Mouse (Mus musculus): ENCODE measurements around the gene Sema3a. TPM values are rescaled to one million over a fixed set of nuclear protein-coding genes. Genes with fewer than 3 reads are reported as not detected.
"Not testable (repeated sequence)": the region's sequence is repeated elsewhere in the genome, so short reads cannot be mapped to it uniquely, and the experiment has no call there.

Gene Sema3a
- total RNA-seq, 2 experiments from 2014 or later: 2.1 TPM

DNA sequence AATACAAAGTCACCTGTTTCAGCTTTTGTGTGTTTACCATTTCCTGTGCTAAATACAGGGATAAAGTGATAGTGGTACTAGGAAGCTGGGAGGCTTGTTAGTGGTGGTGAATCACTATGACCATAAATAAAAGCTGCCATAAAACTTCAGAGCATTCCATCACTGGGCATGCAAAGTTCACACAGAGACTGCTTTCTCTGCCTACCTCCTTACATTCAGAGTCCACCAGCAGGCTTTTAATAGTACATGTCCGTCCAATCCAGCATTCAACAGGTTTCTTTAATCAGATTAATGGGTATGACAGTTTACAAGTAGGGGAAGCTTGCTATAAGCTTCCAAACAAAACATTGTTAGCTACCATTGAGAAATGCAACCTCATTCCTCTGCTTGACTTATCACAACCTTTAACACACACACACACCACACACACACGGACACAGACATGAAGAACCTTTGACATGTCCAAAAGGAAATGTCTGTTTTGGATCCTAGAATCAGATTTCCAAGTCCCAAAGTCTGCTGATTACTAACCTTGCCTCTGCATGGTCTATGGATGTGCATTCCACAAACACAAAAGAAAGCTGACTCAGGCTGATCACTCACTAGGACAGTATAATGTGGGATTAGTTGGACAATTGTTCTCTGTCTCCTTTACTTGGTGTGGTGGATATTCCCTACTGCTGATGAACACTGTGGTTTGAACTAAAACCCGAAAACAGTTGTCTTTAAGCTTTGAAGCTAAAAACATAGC is 291.9 kb downstream of the Sema3a start:
- DNase-seq (ENCODE audit: low spot score in 2 of 2): no peak

DNA sequence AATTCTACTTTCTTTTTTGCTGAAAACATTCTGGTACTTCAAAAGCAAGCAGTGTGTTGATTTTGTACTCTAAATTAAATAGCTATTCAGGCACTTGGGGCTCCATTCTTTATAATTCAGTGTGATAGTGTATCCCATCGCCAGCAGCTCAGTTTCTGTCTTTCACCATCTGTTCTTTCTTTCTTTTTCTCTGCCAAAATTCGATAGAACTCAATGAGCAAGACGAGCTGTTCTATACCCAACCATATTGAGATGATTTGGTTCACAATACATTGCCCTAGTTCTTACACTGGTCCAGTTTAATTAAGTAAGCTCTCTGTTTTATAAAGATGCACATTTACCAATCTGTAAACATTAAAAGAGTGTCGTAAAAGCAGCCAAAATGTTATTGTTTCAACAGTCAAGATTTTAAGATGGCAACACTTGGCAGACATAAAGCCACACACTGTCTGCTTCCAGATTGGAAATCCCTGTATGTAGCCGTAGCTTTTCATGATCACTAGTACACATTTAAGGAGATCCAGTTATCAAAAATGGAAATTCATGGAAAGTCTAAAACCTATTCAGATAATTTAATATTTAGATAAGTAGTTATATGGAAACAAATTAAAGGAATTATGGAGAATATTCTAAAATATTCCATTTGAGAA is 296.2 kb downstream of the Sema3a start:
- peak in 1 of 2 experiments; percentile 59 for DNase-seq (ENCODE audit: low spot score in 2 of 2)

GRCm38 (mm10) chr5:13428702-13429101 is 303.5 kb downstream of the Sema3a start:
- DNase-seq (ENCODE audit: low spot score in 2 of 2): no peak

DNA sequence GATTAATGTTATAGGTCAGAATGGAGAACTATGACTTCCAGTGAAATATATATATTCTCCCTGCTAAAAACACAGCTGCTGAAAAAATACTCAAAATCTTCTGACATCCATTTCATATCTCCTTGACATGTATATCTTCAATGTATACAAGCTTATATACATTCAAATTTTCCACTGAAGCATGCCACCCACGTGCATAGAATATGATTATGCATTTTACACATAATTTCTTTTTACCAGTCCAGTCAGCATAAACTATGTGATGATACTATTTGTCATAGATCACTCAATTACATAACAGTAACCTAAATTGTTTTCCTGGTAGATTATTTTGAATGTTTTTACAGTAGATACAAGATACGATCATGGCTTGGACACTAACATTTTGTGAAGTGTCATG is 306.6 kb downstream of the Sema3a start:
- no peak for DNase-seq (ENCODE audit: low spot score in 2 of 2)

GRCm38 (mm10) chr5:13432574-13432973 is 307.4 kb downstream of the Sema3a start:
- DNase-seq (ENCODE audit: low spot score in 2 of 2): no peak

DNA sequence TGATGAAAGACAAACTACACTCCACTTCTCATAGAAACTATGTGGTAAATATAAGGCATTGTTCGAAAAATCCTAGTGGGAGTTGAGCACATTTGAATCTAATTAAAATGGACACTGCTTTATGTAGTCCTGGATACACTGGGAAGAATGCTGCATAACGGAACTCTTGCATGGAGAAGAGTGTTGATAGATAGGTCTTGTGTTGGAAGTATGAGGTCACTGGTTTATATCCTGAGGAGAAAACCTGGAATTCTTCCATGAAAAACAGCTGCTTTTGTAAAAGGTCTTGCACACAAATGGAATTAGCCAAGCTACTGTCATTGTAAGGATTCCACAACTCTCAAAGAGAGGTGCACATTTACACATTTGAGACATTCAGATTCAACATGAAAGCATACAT is 308.1 kb downstream of the Sema3a start:
- no peak for DNase-seq (ENCODE audit: low spot score in 2 of 2)

GRCm38 (mm10) chr5:13441112-13441511 is 315.9 kb downstream of the Sema3a start:
- no peak for DNase-seq (ENCODE audit: low spot score in 2 of 2)

- no peak for DNase-seq (ENCODE audit: low spot score in 2 of 2)
Observed at GRCm38 (mm10) chr5:13460182-13461001, 335.2 kb downstream of the Sema3a start.

DNA sequence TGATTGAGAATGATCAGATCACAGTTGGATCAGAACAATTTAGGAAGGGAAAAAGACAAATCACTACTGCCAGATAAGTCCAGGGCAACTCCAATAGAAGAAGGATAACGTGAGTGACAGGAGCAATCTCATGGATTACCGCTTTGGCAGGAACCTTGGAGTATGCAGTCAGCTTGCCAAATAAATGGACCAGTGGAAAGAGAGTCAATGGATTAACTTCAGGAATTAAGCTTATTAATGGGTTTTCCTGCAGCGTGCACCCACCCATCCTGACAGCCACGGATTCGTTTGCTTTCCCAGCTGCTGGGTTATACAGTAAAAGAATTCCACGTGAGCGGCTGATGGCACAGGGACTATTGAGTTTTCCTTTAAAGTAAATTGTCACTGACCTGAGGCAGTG is 343.6 kb downstream of the Sema3a start:
- no peak for DNase-seq (ENCODE audit: low spot score in 2 of 2)

- DNase-seq (ENCODE audit: low spot score in 2 of 2): peak in 1 of 2 experiments; percentile 42
Observed at GRCm38 (mm10) chr5:13469401-13469800, 344.2 kb downstream of the Sema3a start.

DNA sequence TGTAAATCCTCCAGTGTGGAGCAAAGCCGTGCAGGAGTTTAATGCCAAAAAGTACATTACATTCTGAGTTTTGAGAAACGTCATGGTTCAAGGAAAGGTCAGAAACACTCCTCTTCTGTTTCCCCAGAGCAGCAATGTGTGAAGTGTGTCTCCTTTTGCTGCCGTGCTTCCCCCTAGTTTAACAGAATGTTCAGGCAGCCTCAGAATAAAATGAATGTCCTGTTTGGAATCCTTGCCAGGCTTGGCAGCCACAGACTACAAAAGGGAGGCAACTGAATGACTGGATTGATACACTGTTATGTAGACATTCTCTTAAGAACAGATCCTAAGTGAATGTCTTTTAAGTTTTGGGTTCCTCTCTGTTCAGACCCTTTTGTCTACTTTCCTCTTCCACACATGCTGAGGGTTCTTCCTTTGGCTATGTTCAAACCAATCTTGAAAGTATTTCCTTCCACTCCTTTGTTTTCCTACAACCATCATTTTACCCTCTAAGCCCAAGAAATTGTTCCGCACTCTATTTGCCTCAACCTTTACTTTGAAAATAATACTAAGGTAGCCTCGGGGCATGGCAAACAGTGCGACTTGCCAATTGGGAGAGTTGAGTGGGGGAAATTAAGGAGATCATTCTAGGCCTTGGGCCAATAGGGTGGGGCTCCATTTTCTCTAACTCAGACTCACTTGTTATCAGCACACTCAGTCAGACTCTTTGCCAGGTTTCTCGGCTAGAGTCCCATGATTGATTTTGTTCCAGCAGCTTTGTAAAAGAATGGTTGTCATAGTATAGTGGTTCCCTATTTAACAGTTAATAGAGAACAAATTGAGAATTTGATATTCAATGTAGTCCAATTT is 345.1 kb downstream of the Sema3a start:
- DNase-seq (ENCODE audit: low spot score in 2 of 2): no peak

- DNase-seq (ENCODE audit: low spot score in 2 of 2): peak; percentile 48 to 78
Observed at GRCm38 (mm10) chr5:13477653-13478052, 352.4 kb downstream of the Sema3a start.

DNA sequence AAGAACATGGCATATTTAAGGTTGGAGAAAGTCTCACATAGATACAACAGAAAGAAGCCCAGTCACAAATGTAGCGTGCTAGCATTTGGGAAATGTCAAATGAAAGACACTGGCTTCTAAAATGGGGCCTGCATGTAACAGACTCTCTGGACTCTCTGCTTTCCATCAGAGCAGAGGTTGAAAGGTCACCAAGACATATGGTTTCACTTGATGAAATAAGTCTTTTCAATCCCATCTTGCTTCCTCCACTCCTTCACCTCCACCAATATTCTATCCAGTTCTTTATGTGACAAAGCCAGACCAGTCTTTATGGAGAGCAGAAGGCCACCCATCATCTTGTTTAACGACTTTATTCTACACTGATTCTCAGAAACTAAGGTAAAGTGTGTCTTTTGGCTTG is 363.5 kb downstream of the Sema3a start:
- no peak for DNase-seq (ENCODE audit: low spot score in 2 of 2)

DNA sequence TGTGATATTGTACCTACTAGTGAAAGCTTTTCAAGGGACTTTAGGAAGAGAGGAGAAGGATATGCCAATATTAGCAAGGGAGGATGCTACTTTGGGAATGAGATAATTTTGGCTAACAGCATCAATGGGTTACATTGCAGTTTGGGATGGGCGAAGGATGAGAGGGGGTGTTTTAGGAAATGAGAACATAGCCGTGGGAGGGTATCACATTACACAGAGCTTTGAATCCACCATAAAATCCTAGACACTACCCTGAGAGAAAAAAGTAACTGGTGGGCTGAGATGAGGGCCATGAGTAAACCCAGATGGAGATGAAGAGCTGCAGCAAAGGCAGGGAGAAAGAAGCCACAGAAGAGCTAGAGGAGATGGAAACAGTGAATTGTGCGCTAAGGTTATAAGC is 370.8 kb downstream of the Sema3a start:
- not testable (repeated sequence) for DNase-seq (ENCODE audit: low spot score in 2 of 2)

DNA sequence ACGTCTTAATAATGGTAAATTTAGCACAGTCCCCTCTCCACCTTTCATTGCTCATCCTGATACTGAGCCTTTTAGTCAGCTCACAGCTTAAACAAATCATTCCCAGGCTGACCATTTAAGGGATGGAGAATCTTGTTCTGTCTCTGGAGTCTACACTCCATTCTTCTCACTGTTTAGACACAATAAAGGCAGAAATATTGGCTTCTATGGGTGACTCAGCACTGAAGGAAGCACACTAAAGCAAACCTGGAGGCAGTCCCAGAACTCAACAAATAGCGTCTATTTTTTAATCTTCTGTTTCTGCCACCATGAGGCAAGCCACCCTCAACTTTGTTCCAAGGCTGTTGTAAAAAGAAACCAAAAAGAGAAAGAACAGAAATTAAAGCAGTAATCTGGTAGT is 374.6 kb downstream of the Sema3a start:
- DNase-seq (ENCODE audit: low spot score in 2 of 2): peak; percentile 28 to 78

GRCm38 (mm10) chr5:13505839-13506499 is 380.8 kb downstream of the Sema3a start:
- no peak for DNase-seq (ENCODE audit: low spot score in 2 of 2)

DNA sequence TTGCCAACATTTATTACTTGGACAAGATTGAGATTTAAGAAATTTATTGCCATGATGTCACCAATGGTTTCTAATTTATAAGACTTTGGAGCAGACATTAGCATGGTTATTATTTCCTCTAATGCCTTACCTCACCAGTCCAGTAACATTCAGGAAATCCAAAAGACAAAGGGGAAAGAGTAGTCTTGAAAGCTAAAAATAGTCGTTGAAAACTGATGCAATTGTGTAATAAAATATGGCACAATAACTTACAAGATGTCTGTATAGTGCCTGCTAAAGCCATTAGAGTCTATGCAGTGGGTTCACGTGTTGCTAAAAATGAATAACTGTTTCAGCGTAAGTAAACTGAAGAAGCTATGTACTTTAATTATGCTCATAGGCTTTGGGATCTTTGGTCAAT is 383.9 kb downstream of the Sema3a start:
- DNase-seq (ENCODE audit: low spot score in 2 of 2): no peak

GRCm38 (mm10) chr5:13517018-13517417 is 391.8 kb downstream of the Sema3a start:
- DNase-seq (ENCODE audit: low spot score in 2 of 2): no peak

DNA sequence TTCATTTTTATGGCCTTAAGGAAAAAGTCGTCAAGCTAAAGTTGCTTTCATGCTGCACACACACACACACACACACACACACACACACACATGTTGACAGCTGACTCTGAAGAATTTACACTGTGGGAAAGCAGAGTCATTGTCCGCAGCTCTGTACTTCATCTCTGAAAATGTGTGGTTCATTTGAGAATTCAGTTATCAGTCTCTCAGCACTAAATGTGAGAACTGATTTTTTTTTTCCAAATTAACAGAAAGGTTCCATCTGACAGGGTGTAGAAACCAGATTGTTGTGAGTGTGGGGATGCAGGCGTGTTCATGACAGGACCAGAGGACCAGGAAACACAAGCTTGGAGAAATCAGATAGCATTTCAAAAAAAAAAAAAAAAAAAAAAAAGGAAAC is 400.4 kb downstream of the Sema3a start:
- no peak for DNase-seq (ENCODE audit: low spot score in 2 of 2)

DNA sequence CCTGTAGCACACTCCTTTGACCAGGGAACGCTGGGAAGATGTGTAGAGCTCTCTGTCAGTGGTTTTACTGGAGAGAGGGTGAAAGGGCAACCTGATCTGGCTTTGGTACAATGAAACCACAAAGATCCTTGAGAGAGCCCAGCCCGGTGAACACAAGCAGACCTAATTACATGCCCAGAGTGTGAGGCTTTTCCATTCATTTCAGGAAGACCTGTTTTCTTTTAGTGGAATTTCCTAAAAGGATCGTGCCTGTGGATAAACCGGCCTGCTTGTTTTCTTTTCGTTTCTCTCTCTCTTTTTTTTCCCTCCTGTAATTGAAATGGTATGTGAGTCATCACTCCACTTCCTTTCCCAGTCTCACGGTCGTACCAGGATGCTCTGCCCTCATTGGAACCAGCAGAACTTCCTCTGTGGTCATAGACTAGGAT is 401.8 kb downstream of the Sema3a start:
- no peak for DNase-seq (ENCODE audit: low spot score in 2 of 2)

All from layer of hippocampus, adult 18-20 months (tissue).